Mouse (Mus musculus): Measurements from ENCODE around the gene Pbx4.

Gene Pbx4

GRCm38 (mm10) chr8:69897857-69898256, 65.6 kb downstream of the Pbx4 start:
- DNase-seq (ENCODE audit: low spot score in 2 of 2): no peak

DNA sequence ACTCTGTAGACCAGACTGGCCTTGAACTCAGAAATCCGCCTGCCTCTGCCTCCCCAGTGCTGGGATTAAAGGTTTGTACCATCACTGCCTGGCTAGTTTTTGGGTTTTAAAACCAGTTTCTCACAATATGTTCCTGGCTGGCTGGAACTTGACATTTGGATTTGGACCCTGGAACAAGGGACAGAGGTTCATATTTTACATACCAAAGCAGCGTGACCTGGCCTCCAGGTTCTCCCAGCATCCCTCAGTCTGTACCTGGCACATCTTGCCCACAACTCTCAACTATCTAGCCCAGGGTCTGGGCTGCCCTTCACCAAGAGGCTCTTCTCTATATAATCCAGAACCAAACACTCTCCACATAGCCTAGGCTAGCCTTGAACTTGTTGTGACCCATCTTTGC, 67.6 kb downstream of the Pbx4 start:
- no peak for DNase-seq (ENCODE audit: low spot score in 2 of 2)

DNA sequence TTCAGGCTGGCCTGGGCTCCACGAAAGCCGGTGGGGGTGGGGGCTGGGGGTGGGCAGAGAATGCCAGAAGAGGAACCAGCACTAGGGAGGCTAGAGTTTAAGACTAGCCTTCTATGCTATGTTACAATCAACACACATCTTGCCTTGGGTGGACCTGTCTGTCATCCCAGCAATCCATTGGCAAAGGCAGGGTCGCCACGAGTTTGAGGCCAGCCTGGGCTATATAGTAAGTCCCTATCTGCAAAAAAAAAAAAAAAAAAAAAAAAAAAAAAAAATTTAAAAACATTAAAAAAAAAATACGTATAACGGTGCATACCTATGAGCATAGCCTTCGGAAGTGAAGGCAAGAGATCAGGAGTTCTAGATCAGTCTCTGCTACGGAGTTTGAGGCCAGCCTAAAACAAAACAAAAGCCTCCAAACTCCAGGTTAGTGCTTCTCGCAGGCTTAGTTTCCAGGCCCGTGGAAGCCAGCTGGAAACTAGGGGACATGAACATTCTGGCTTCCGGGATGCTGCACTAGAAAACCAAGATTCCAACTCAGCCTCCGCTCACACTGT, 68.7 kb downstream of the Pbx4 start:
- no peak for DNase-seq (ENCODE audit: low spot score in 2 of 2)

GRCm38 (mm10) chr8:69901484-69902162, 69.3 kb downstream of the Pbx4 start:
- peak; percentile 91 to 96 for DNase-seq (ENCODE audit: low spot score in 2 of 2)

DNA sequence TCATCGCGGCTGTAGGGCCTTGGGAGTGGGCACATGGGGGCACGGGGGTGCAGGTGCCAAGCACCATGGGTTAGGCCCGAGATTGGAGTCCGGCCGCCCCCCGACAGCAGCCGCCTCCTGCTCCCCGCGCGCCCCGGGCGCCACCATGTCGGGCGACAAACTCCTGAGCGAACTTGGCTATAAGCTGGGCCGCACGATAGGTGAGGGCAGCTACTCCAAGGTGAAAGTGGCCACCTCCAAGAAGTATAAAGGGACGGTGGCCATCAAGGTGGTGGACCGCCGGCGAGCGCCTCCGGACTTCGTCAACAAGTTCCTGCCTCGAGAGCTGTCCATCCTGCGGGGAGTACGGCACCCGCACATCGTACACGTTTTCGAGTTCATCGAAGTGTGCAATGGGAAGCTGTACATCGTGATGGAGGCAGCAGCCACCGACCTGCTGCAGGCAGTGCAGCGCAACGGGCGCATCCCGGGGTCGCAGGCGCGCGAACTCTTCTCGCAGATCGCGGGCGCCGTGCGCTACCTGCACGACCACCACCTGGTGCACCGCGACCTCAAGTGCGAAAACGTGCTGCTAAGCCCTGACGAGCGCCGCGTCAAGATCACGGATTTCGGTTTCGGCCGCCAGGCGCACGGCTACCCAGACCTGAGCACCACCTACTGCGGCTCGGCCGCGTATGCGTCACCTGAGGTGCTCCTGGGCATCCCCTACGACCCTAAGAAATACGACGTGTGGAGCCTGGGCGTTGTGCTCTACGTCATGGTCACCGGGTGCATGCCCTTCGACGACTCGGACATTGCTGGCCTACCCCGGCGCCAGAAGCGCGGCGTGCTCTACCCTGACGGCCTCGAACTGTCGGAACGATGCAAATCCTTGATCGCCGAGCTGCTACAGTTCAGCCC, 70.1 kb downstream of the Pbx4 start, which contains the start of the genes Tssk6, Ndufa13 and Yjefn3:
Tssk6 (plus strand) TSS at position 22 of the 900 bp plus-strand sequence.
Ndufa13 (minus strand) TSS at position 396 of the 900 bp plus-strand sequence.
Yjefn3 (minus strand) TSS at position 550 of the 900 bp plus-strand sequence.
- DNase-seq (ENCODE audit: low spot score in 2 of 2): peak; percentile 56 to 58

DNA sequence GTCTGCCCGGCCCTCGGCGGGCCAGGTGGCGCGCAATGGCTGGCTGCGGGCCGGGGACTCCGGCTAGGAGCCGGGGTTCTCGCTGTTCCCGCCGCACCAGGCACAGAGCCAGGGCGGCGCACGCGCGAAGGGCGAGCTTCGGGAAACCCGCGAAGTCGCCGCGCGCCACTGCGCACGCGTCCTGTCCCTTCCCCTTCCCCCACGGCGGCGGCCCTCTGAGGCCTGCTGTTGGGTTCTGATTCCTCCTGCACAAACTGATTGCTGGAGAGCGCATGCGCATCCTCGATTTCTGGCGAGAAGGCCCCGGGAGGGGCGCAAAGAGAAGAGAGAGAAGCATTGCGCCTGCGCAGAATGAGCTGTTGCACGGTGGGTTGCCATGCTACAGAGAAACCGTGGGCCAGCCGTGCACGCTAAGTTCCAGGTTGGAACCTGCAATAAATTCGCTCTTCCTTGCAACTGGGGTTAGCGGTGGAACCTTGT, 70.8 kb downstream of the Pbx4 start:
- DNase-seq (ENCODE audit: low spot score in 2 of 2): peak; percentile 99

DNA sequence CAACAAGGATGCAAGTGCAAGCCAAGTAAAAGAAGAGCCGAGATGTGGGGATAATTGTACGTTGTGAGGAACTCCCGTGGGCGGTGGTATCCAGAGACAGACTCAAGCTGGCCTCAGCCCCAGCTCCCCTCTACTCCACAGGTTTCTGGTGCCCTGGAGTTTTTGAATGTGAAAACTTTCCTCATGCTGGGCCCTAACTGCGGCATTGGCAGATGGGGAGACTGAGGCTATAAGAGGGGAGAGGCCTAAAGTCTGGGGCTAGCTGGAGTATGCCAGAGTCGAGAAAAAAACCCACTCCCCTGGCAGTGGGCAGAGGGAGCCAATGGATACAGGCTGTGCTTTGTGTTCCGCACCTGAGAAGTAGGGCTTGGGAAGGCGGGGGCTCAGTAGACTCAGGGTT, 71.8 kb downstream of the Pbx4 start:
- no peak for DNase-seq (ENCODE audit: low spot score in 2 of 2)

DNA sequence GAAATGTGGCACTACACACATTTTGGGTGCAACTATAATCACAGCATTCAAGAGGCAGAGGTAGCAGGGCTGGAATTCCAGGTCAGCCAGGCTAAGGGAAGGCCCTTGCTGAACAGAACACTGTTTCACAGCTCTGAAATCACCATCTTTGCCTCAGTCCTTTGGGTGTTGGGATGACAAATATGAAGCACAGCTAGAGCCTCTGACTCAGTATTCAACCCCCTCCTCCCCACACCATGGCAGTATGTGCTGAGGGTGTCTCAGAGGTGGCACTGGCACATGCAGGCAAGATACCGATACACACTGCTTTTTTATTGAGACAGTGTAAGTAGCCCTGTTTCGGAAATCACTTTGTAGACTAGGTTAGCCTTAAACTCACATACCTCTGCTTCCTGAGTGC, 74.0 kb downstream of the Pbx4 start:
- DNase-seq (ENCODE audit: low spot score in 2 of 2): no peak

- no peak for DNase-seq (ENCODE audit: low spot score in 2 of 2)
These were observed 74.8 kb downstream of the Pbx4 start for GRCm38 (mm10) chr8:69907106-69907505.

- no peak for DNase-seq (ENCODE audit: low spot score in 2 of 2)
These were observed 79.6 kb downstream of the Pbx4 start for GRCm38 (mm10) chr8:69911917-69912316.

DNA sequence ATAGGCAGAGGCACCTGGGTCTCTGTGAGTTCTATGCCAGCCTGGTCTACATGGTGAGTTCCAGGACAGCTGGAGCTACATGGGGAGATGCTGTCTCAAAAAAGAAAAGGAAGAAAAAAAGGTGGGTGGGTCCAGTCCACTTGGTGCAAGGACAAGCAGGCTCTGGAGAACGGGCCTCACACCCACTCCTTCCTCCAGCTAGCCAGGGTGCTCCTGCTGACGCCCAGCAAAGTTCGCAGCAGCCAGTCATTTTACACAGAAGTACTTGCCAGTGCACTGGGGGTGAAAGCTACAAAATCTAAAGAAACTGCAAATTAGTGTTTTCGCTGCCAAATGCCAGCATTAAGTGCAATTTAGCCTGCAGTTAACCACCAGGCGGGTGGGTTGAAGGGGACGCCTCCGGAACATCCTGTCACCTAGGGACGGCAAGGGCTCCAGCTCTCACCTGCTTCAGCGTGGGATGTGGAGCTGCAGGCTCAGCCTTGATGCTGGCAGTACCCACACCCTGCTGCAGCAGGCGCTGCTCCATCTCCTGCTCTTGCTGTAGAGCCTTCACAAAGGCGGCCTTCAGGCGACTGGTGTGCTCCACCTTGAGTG, 80.3 kb downstream of the Pbx4 start:
- no peak for DNase-seq (ENCODE audit: low spot score in 2 of 2)

GRCm38 (mm10) chr8:69914526-69914925, 82.2 kb downstream of the Pbx4 start:
- DNase-seq (ENCODE audit: low spot score in 2 of 2): no peak

- DNase-seq (ENCODE audit: low spot score in 2 of 2): no peak
These were observed 83.5 kb downstream of the Pbx4 start for GRCm38 (mm10) chr8:69915748-69916147.

GRCm38 (mm10) chr8:69918506-69918905, 86.2 kb downstream of the Pbx4 start:
- no peak for DNase-seq (ENCODE audit: low spot score in 2 of 2)

DNA sequence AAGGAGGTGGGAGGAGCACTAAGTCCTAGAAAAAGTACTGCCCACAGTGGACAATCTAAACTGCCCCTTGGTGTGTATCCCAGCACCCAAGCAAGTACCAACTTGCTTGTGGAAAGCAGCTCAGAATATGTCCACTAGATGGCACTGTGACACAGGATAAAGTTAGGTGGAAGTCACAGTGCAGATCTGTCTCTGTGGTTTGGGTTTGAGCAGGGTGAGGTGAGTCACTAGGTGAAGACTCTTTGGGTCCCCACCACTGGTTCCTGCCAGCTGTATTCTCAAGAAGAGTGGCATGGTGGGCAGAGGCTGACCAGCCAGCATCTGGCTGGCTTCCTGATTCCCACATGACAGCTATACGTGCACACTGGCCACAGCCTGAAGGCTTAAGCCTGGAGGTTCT, 86.7 kb downstream of the Pbx4 start:
- DNase-seq (ENCODE audit: low spot score in 2 of 2): peak in 1 of 2 experiments; percentile 73

DNA sequence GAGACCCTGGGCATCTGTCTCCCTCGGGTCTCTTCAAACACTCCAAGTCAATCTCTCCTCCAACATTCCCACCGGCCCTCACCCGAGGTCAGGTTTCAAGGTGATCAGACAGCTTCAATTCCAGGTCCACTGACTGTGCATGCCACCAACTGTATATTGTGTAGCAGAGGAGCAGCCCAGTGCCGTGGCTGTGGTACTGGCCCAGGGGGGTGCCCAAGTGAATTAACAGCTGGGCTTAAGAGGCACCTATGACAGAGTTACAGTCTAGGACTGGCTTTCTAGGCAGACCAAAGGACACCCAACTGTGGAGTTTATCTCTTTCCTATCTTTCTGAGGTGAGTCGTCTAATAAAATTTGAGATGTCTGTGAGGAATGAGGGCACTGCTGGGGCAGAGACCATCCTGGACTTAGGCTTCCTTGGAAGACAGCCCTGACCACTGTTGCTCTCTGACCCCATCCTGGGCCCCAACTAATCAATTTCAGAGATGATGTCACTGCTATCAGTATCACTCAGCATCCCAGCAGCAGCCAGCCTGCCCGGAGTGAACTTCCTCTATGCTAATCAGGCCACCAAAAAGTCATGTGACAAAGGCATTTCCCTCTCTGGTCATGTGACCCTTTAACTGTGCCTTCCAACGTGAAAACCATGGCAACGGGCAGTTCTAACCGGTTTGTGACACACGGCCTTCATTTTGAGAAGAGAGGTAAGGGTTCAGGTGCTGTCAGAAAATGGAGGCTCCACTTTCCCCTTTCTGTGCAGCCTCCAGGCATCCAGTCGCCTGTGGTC, 87.8 kb downstream of the Pbx4 start:
- peak in 1 of 2 experiments; percentile 67 for DNase-seq (ENCODE audit: low spot score in 2 of 2)

DNA sequence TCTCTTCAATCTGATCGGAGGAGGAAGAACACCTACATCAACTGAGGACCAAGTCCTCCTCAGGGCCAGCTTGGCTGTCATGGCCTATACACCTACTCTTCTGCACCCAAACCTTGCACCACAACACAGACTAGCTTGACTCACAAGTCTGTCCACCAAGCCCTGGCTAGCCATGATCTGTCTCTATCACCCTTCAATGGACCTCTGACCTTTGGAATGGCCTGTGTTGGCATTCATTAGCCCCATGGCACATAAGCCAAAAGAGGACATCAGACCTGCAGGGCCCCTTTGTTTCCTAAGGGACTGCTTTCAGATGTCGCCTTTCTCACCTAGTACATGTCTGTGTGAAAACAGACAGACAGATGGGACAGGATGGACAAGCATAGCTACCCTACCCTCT, 88.8 kb downstream of the Pbx4 start:
- DNase-seq (ENCODE audit: low spot score in 2 of 2): no peak

Measured in frontal cortex, postnatal 10 days (tissue).